Mouse (Mus musculus) heart, postnatal 0 days (tissue): ENCODE results near the gene Emcn.

ENCODE experiments used
- CTCF ChIP-seq: IDR thresholded peaks from 2 replicates; pipeline ENCODE4 v1.5.1; 2016; ENCODE audit warnings: antibody characterized with exemption, control low read depth, low read depth
- EP300 ChIP-seq: IDR thresholded peaks from 2 replicates; pipeline ENCODE4 v1.6.1; 2016; ENCODE audit warnings: antibody characterized with exemption, low read depth

- TF ChIP-seq CTCF = no peak
- no peak for TF ChIP-seq EP300
Measured at GRCm38 (mm10) chr3:137466766-137467165, 125.9 kb downstream of the Emcn start.
